Mouse (Mus musculus): Measurements from ENCODE around the gene Zbtb46.

DNA sequence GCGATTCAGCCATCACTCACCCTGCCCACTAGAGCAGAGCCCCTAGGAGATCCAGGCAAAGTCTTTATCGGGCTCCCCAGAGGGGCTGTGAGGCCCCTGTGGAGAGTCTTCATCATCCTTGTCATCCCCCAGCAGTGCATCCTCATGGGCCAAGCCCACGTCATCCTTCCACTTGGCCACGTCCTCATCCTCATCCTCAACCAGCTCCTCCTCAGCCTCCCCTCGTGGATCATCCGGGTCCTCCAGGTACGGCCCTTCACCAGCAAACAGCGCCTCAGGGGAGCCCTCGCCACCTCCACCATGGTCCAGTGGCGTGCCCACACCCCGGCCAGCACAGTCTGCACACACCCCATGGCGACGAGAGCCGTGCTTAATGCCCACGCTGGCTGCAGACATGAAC is 68.2 kb downstream of the Zbtb46 start:
- TF ChIP-seq CTCF (IDR thresholded peaks at IDR 0.05; ENCODE audit: control insufficient read depth, insufficient read depth, insufficient replicate concordance, low read depth, low read length) (no peak), POLR2A (IDR thresholded peaks at IDR 0.05; ENCODE audit: control insufficient read depth, low read depth, low read length) (no peak)

Data from testis, adult 2 months (tissue).